Mouse (Mus musculus) forebrain, embryonic 14.5 days (tissue): ENCODE measurements around the gene Rad54l2. TPM values are rescaled to one million over a fixed set of nuclear protein-coding genes. Genes with fewer than 3 reads are reported as not detected.

Source experiments
- ATAC-seq: fragments of 200-750 bp; cut with Nextera tagmentation; 2 replicates; pipeline ENCODE4 v1.8.0; 2017; ENCODE audit warnings: mild to moderate bottlenecking, moderate library complexity
- DNase-seq: peaks from one replicate; pipeline ENCODE4 v3.0.0-alpha.2; 2015; ENCODE audit warnings: low spot score
- H3K27ac ChIP-seq: fragments of 300-500 bp; sonication (generic); 2 replicates; pipeline ENCODE4 v1.5.1; 2014; ENCODE audit warnings: low read depth, mild to moderate bottlenecking, control low read depth, low read length, moderate library complexity
- H3K27me3 ChIP-seq: fragments of 300-500 bp; sonication (generic); replicated peaks from 2 replicates; pipeline ENCODE4 v1.6.1; 2014; ENCODE audit warnings: low read length, control low read depth, mixed read lengths; ENCODE audit not compliant: control insufficient read depth, insufficient read depth
- H3K36me3 ChIP-seq: fragments of 300-500 bp; sonication (generic); 2 replicates; pipeline ENCODE4 v1.6.1; 2014; ENCODE audit warnings: low read length, control low read depth; ENCODE audit not compliant: control insufficient read depth, insufficient read depth
- H3K4me1 ChIP-seq: fragments of 300-500 bp; sonication (generic); 2 replicates; pipeline ENCODE4 v1.6.1; 2014; ENCODE audit warnings: antibody characterized with exemption, low read length, control low read depth; ENCODE audit not compliant: control insufficient read depth, insufficient read depth
- H3K4me2 ChIP-seq: fragments of 300-500 bp; sonication (generic); 2 replicates; pipeline ENCODE4 v1.6.1; 2014; ENCODE audit warnings: mild to moderate bottlenecking, control low read depth, low read length
- H3K4me3 ChIP-seq: fragments of 300-500 bp; sonication (generic); 2 replicates; pipeline ENCODE4 v1.5.1; 2014; ENCODE audit warnings: low read depth, low read length, control low read depth
- H3K9ac ChIP-seq: fragments of 300-500 bp; sonication (generic); 2 replicates; pipeline ENCODE4 v1.6.1; 2014; ENCODE audit warnings: mild to moderate bottlenecking, low read length, control low read depth, moderate library complexity
- H3K9me3 ChIP-seq: fragments of 300-500 bp; sonication (generic); replicated peaks from 2 replicates; pipeline ENCODE4 v1.6.1; 2016; ENCODE audit warnings: low read length, control low read depth, mixed read lengths; ENCODE audit not compliant: control insufficient read depth
- WGBS: fragments of 180-500 bp; shearing (Covaris S2); extraction: QIAGEN DNeasy Blood & Tissue Kit; methylation state at CpG from one replicate; pipeline ENCODE4 v1.1.7; 2014; 5-methylcytosine and 5-hydroxymethylcytosine counted together
- polyA plus RNA-seq: library from polyadenylated mRNA; unstranded; fragments of >200 nt; fragmentation: Nextera tagmentation; extraction: Ambion mirVana; gene quantifications from 2 replicates; pipeline ENCODE4 v1.2.1, GENCODE M21; 2014

Gene Rad54l2
- polyA plus RNA-seq, 1 experiment from 2014 or later = 5.3 TPM

- peak; percentile 40 for ATAC-seq
- peak overlapping the region; percentile 80; the same call in 1 of the 2 replicates for H3K27ac ChIP-seq
- peaks cover 7% of the 10 kb centered on the region for H3K4me1 ChIP-seq
- 19% methylated on average over 10 of the region's 10 CpGs for WGBS
- H3K4me3 ChIP-seq = peak overlapping the region; percentile 99
- no peaks in the 10 kb centered on the region for H3K36me3 ChIP-seq
- H3K9ac ChIP-seq = peak overlapping the region; percentile 99
- no peak for DNase-seq
- H3K27me3 ChIP-seq = no peaks in the 10 kb centered on the region
- no peaks in the 10 kb centered on the region for H3K9me3 ChIP-seq
- peak overlapping the region; percentile 80 for H3K4me2 ChIP-seq
Observed at GRCm38 (mm10) chr9:106789363-106789762, 369 bp upstream of the Rad54l2 start.

GRCm38 (mm10) chr9:106787979-106788811 is 799 bp downstream of the Rad54l2 start:
- DNase-seq (peak; percentile 6), ATAC-seq (peak; percentile 33; the same call in 1 of the 2 replicates)
- H3K27me3 ChIP-seq = no peaks in the 10 kb centered on the region
- no peaks in the 10 kb centered on the region for H3K36me3 ChIP-seq
- H3K4me3 ChIP-seq = peak overlapping the region; percentile 99
- H3K4me1 ChIP-seq = peaks cover 7% of the 10 kb centered on the region
- peak overlapping the region; percentile 80 for H3K27ac ChIP-seq
- H3K9ac ChIP-seq = peak overlapping the region; percentile 99
- H3K9me3 ChIP-seq = no peaks in the 10 kb centered on the region
- 7% methylated on average over 23 of the region's 23 CpGs for WGBS
- peak overlapping the region; percentile 80 for H3K4me2 ChIP-seq

- Histone ChIP-seq H3K36me3 (no peaks in the 10 kb centered on the region), H3K4me2 (no peak overlapping the region), H3K27ac (no peak overlapping the region), H3K9me3 (no peaks in the 10 kb centered on the region), H3K27me3 (no peaks in the 10 kb centered on the region), H3K4me3 (no peak overlapping the region), H3K9ac (no peak overlapping the region), H3K4me1 (peaks cover 7% of the 10 kb centered on the region)
- no peak for ATAC-seq
- 87% methylated on average over 3 of the region's 3 CpGs for WGBS
- DNase-seq = no peak
Observed at GRCm38 (mm10) chr9:106785206-106785605, 3.8 kb downstream of the Rad54l2 start.

- H3K4me1 ChIP-seq = peaks cover 7% of the 10 kb centered on the region
- no peak overlapping the region for H3K9ac ChIP-seq
- WGBS = 98% methylated on average over 2 of the region's 2 CpGs
- ATAC-seq = no peak
- H3K27me3 ChIP-seq = no peaks in the 10 kb centered on the region
- no peak overlapping the region for H3K27ac ChIP-seq
- H3K4me2 ChIP-seq = no peak overlapping the region
- H3K36me3 ChIP-seq = no peaks in the 10 kb centered on the region
- no peak for DNase-seq
- no peaks in the 10 kb centered on the region for H3K9me3 ChIP-seq
- no peak overlapping the region for H3K4me3 ChIP-seq
Observed at GRCm38 (mm10) chr9:106783554-106783953, 5.4 kb downstream of the Rad54l2 start.

- Histone ChIP-seq H3K4me2 (no peak overlapping the region), H3K36me3 (no peaks in the 10 kb centered on the region), H3K27ac (no peak overlapping the region), H3K9ac (no peak overlapping the region), H3K27me3 (no peaks in the 10 kb centered on the region), H3K4me3 (no peak overlapping the region), H3K9me3 (no peaks in the 10 kb centered on the region), H3K4me1 (no peaks in the 10 kb centered on the region)
- DNase-seq (no peak), ATAC-seq (no peak)
- 91% methylated on average over 3 of the region's 3 CpGs for WGBS
Observed at GRCm38 (mm10) chr9:106780086-106780485, 8.9 kb downstream of the Rad54l2 start.

GRCm38 (mm10) chr9:106778319-106778718 is 10.7 kb downstream of the Rad54l2 start:
- ATAC-seq = no peak
- no peak overlapping the region for H3K27ac ChIP-seq
- no peak for DNase-seq
- H3K4me3 ChIP-seq = no peak overlapping the region
- no peak overlapping the region for H3K4me2 ChIP-seq
- 85% methylated on average over 4 of the region's 4 CpGs for WGBS
- no peaks in the 10 kb centered on the region for H3K27me3 ChIP-seq
- no peaks in the 10 kb centered on the region for H3K36me3 ChIP-seq
- no peak overlapping the region for H3K9ac ChIP-seq
- no peaks in the 10 kb centered on the region for H3K4me1 ChIP-seq
- no peaks in the 10 kb centered on the region for H3K9me3 ChIP-seq

GRCm38 (mm10) chr9:106777423-106777822 is 11.6 kb downstream of the Rad54l2 start:
- no peak for ATAC-seq
- H3K4me3 ChIP-seq = no peak overlapping the region
- whole genome bisulfite sequencing = 95% methylated on average over 3 of the region's 3 CpGs

GRCm38 (mm10) chr9:106776116-106776515 is 12.9 kb downstream of the Rad54l2 start:
- no peak for DNase-seq
- ATAC-seq = no peak
- Histone ChIP-seq H3K36me3 (no peaks in the 10 kb centered on the region), H3K4me1 (no peaks in the 10 kb centered on the region), H3K4me2 (no peak overlapping the region), H3K9ac (no peak overlapping the region), H3K27me3 (no peaks in the 10 kb centered on the region), H3K9me3 (no peaks in the 10 kb centered on the region), H3K4me3 (no peak overlapping the region), H3K27ac (no peak overlapping the region)
- WGBS = 88% methylated on average over 1 of the region's 1 CpGs

More at GRCm38 (mm10) chr9:106777423-106777822, 11.6 kb downstream of the Rad54l2 start:
- no peak for DNase-seq
- H3K4me2 ChIP-seq = no peak overlapping the region
- no peaks in the 10 kb centered on the region for H3K36me3 ChIP-seq
- H3K9me3 ChIP-seq = no peaks in the 10 kb centered on the region
- H3K4me1 ChIP-seq = no peaks in the 10 kb centered on the region
- no peaks in the 10 kb centered on the region for H3K27me3 ChIP-seq
- H3K27ac ChIP-seq = no peak overlapping the region
- H3K9ac ChIP-seq = no peak overlapping the region

- WGBS = 96% methylated on average over 2 of the region's 2 CpGs
- H3K9me3 ChIP-seq = no peaks in the 10 kb centered on the region
- no peak overlapping the region for H3K4me2 ChIP-seq
- H3K36me3 ChIP-seq = no peaks in the 10 kb centered on the region
- no peak overlapping the region for H3K27ac ChIP-seq
- ATAC-seq = no peak
- no peak overlapping the region for H3K9ac ChIP-seq
- H3K4me1 ChIP-seq = no peaks in the 10 kb centered on the region
- DNase-seq = no peak
- H3K4me3 ChIP-seq = no peak overlapping the region
- H3K27me3 ChIP-seq = no peaks in the 10 kb centered on the region
Observed at GRCm38 (mm10) chr9:106771770-106772169, 17.2 kb downstream of the Rad54l2 start.
